In genomic region chr1:36709854-36710280, GRCm38 (mm10) we compare ENCODE assay signal across 8 mouse cellular contexts. TPM values are rescaled to one million over a fixed set of nuclear protein-coding genes. Genes with fewer than 3 reads are reported as not detected.
DNase-seq lines count a peak whose midpoint lies in the region; ATAC-seq and TF ChIP-seq lines count a peak whose summit lies in the region.

Gene 4933424G06Rik (plus strand): TSS chr1:36710149.

- ATAC-seq in erythroid progenitor cell, adult 5-6 weeks (replicated peaks; ENCODE audit: low FRiP score, poor library complexity, severe bottlenecking), result peak; percentile 99
- peak; percentile 98 for ATAC-seq in heart, embryonic 12.5 days (ENCODE audit: insufficient number of reproducible peaks, low FRiP score)
- peak; percentile 95 for ATAC-seq in kidney, postnatal 0 days (replicated peaks; ENCODE audit: low FRiP score, low read depth)
- peak; percentile 96 for ATAC-seq in liver, embryonic 11.5 days (replicated peaks; ENCODE audit: low FRiP score)
- ATAC-seq in stomach, embryonic 14.5 days (ENCODE audit: insufficient number of reproducible peaks, insufficient read depth, low FRiP score, low read depth), result peak; percentile 97

- H3K9ac ChIP-seq in heart, embryonic 12.5 days, result peak within 1 kb of the TSS; percentile 92
- peak within 1 kb of the TSS; percentile 90 for H3K9ac ChIP-seq in kidney, postnatal 0 days (ENCODE audit: low read depth, low read length)
- peak within 1 kb of the TSS; percentile 74 for H3K9ac ChIP-seq in liver, embryonic 11.5 days (ENCODE audit: low read depth, low read length)
- peak within 1 kb of the TSS; percentile 97 for H3K9ac ChIP-seq in stomach, embryonic 14.5 days (replicated peaks; ENCODE audit: low read depth, low read length)

- H3K27ac ChIP-seq in heart, embryonic 12.5 days (ENCODE audit: poor library complexity, severe bottlenecking), result peak within 1 kb of the TSS; percentile 82
- peak within 1 kb of the TSS; percentile 90 for H3K27ac ChIP-seq in kidney, postnatal 0 days
- peak within 1 kb of the TSS; percentile 49 for H3K27ac ChIP-seq in liver, embryonic 11.5 days (ENCODE audit: low read depth, low read length)
- H3K27ac ChIP-seq in stomach, embryonic 14.5 days (ENCODE audit: low read length), result peak within 1 kb of the TSS; percentile 80

- peaks cover 14% of the 10 kb centered on the region for H3K4me1 ChIP-seq in heart, embryonic 12.5 days (replicated peaks)
- peaks cover 12% of the 10 kb centered on the region for H3K4me1 ChIP-seq in kidney, postnatal 0 days (replicated peaks; ENCODE audit: insufficient read depth, low read length)
- H3K4me1 ChIP-seq in liver, embryonic 11.5 days (replicated peaks; ENCODE audit: control insufficient read depth, insufficient read depth, low read length), result peaks cover 13% of the 10 kb centered on the region
- H3K4me1 ChIP-seq in stomach, embryonic 14.5 days (ENCODE audit: control insufficient read depth, insufficient read depth, low read length), result peaks cover 11% of the 10 kb centered on the region

- peaks cover 29% of the 10 kb centered on the region for H3K36me3 ChIP-seq in heart, embryonic 12.5 days
- peaks cover 15% of the 10 kb centered on the region; the same call in 1 of the 2 replicates for H3K36me3 ChIP-seq in kidney, postnatal 0 days (ENCODE audit: insufficient read depth, low read length)
- peaks cover 19% of the 10 kb centered on the region for H3K36me3 ChIP-seq in liver, embryonic 11.5 days (ENCODE audit: control insufficient read depth, insufficient read depth, low read length)
- H3K36me3 ChIP-seq in stomach, embryonic 14.5 days (ENCODE audit: control insufficient read depth, insufficient read depth, low read length), result peaks cover 16% of the 10 kb centered on the region; the same call in 1 of the 2 replicates

- no peak for TF ChIP-seq CTCF in kidney, postnatal 0 days (IDR thresholded peaks at IDR 0.05; ENCODE audit: low read depth)

- H3K27me3 ChIP-seq in heart, embryonic 12.5 days (replicated peaks), result no peaks in the 10 kb centered on the region
- H3K27me3 ChIP-seq in kidney, postnatal 0 days (ENCODE audit: insufficient read depth, low read length), result no peaks in the 10 kb centered on the region
- no peaks in the 10 kb centered on the region for H3K27me3 ChIP-seq in liver, embryonic 11.5 days (replicated peaks; ENCODE audit: control insufficient read depth, insufficient read depth, low read length)
- H3K27me3 ChIP-seq in stomach, embryonic 14.5 days (ENCODE audit: control insufficient read depth, insufficient read depth, low read length), result no peaks in the 10 kb centered on the region

- H3K4me3 ChIP-seq in heart, embryonic 12.5 days, result peak within 1 kb of the TSS; percentile 79
- H3K4me3 ChIP-seq in kidney, postnatal 0 days (replicated peaks; ENCODE audit: low read depth, low read length), result peak within 1 kb of the TSS; percentile 96
- H3K4me3 ChIP-seq in liver, embryonic 11.5 days (ENCODE audit: low read depth, low read length), result peak within 1 kb of the TSS; percentile 72
- H3K4me3 ChIP-seq in stomach, embryonic 14.5 days (ENCODE audit: low read depth, low read length), result peak within 1 kb of the TSS; percentile 95

- peak within 1 kb of the TSS; percentile 91 for H3K4me2 ChIP-seq in heart, embryonic 12.5 days
- peak within 1 kb of the TSS; percentile 84 for H3K4me2 ChIP-seq in kidney, postnatal 0 days (ENCODE audit: low read length)
- H3K4me2 ChIP-seq in liver, embryonic 11.5 days, result peak within 1 kb of the TSS; percentile 90
- peak within 1 kb of the TSS; percentile 72 for H3K4me2 ChIP-seq in stomach, embryonic 14.5 days (replicated peaks; ENCODE audit: low read depth, low read length)

- under 1% methylated on average over 29 of the region's 29 CpGs for WGBS in heart, embryonic 12.5 days
- under 1% methylated on average over 29 of the region's 29 CpGs for WGBS in kidney, postnatal 0 days
- under 1% methylated on average over 29 of the region's 29 CpGs for WGBS in liver, embryonic 11.5 days
- WGBS in stomach, embryonic 14.5 days, result under 1% methylated on average over 29 of the region's 29 CpGs

- H3K9me3 ChIP-seq in heart, embryonic 12.5 days (replicated peaks), result no peaks in the 10 kb centered on the region
- H3K9me3 ChIP-seq in kidney, postnatal 0 days (replicated peaks; ENCODE audit: low read length), result no peaks in the 10 kb centered on the region
- no peaks in the 10 kb centered on the region for H3K9me3 ChIP-seq in liver, embryonic 11.5 days (ENCODE audit: control insufficient read depth, low read length)
- H3K9me3 ChIP-seq in stomach, embryonic 14.5 days (ENCODE audit: control insufficient read depth, low read depth, low read length), result no peaks in the 10 kb centered on the region

- peak; percentile 98 for DNase-seq in CD4-positive helper T cell, adult 2 months (ENCODE audit: low read depth, low spot score)
- DNase-seq in brain, embryonic 18.5 days (ENCODE audit: low read depth, low spot score), result peak; percentile 96
- DNase-seq in kidney, postnatal 0 days (ENCODE audit: low spot score), result peak; percentile 99
- peak; percentile 99 for DNase-seq in liver, embryonic 11.5 days (ENCODE audit: low spot score)
- peak; percentile 98 for DNase-seq in naive thymus-derived CD4-positive, alpha-beta T cell, adult 2 months (ENCODE audit: low read depth)

RNA-seq across cellular contexts. Expression of gene 4933424G06Rik, which starts in this region (rescaled TPM):
- total RNA-seq in erythroid progenitor cell, adult 5-6 weeks (2015; ENCODE audit: low replicate concordance), result not detected in 2 replicates
- total RNA-seq in erythroid progenitor cell, adult 5-6 weeks (2017; ENCODE audit: low replicate concordance), result not detected in 2 replicates
- polyA plus RNA-seq in heart, embryonic 12.5 days (2016; fragmentation: Nextera tagmentation; extraction: Ambion mirVana), result not detected in 2 replicates
- 0.11 TPM in 1 of 2 replicates, not detected in the other for polyA plus RNA-seq in kidney, postnatal 0 days (2015; fragmentation: Nextera tagmentation; extraction: Ambion mirVana)
- polyA plus RNA-seq in liver, embryonic 11.5 days (2014; fragmentation: Nextera tagmentation; extraction: Ambion mirVana), result not detected in 2 replicates
- not detected in 2 replicates for polyA plus RNA-seq in stomach, embryonic 14.5 days (2014; fragmentation: Nextera tagmentation; extraction: Ambion mirVana)

Comparison
In these comparisons a context has a peak if more than half of its experiments do, and no peak if none do; other contexts are left out.
1. Peak in every context shown above with its lines: DNase-seq, ATAC-seq, H3K4me3 ChIP-seq and H3K27ac ChIP-seq.
2. Peak in ATAC-seq in erythroid progenitor cell, adult 5-6 weeks; RNA of the gene not detected or under 1 TPM.
3. Peak in ATAC-seq, H3K4me3 ChIP-seq, H3K27ac ChIP-seq, H3K9ac ChIP-seq and H3K4me2 ChIP-seq in heart, embryonic 12.5 days; RNA of the gene not detected or under 1 TPM.
4. Peak in DNase-seq, ATAC-seq, H3K4me3 ChIP-seq, H3K27ac ChIP-seq, H3K9ac ChIP-seq and H3K4me2 ChIP-seq in kidney, postnatal 0 days; RNA of the gene not detected or under 1 TPM.
5. Peak in DNase-seq, ATAC-seq, H3K4me3 ChIP-seq, H3K27ac ChIP-seq, H3K9ac ChIP-seq and H3K4me2 ChIP-seq in liver, embryonic 11.5 days; RNA of the gene not detected or under 1 TPM.
6. Peak in ATAC-seq, H3K4me3 ChIP-seq, H3K27ac ChIP-seq, H3K9ac ChIP-seq and H3K4me2 ChIP-seq in stomach, embryonic 14.5 days; RNA of the gene not detected or under 1 TPM.